Mouse (Mus musculus): ENCODE data around the gene 2810004N23Rik.

- TF ChIP-seq POLR2A (IDR thresholded peaks at IDR 0.05; ENCODE audit: extremely low read depth, insufficient read depth, low read length) (no peak), CTCF (IDR thresholded peaks at IDR 0.05; ENCODE audit: extremely low read depth, insufficient read depth, low read length) (no peak)
Observed at GRCm38 (mm10) chr8:124878946-124879526, 16.1 kb upstream of the 2810004N23Rik start.

All from cortical plate, adult 2 months (tissue).